Mouse (Mus musculus): ENCODE data around the gene Tpmt. TPM values are rescaled to one million over a fixed set of nuclear protein-coding genes. Genes with fewer than 3 reads are reported as not detected.

Tpmt gene
- polyA plus RNA-seq, 1 experiment: 23.9 TPM

- H3K4me1 ChIP-seq (ENCODE audit: control insufficient read depth, insufficient read depth, low read length): no peaks in the 10 kb centered on the region
- H3K4me3 ChIP-seq (ENCODE audit: insufficient read depth, low read length): peak overlapping the region; percentile 81
- no peak overlapping the region for H3K27ac ChIP-seq (ENCODE audit: insufficient read depth, low read length)
- TF ChIP-seq CTCF (IDR thresholded peaks at IDR 0.05; ENCODE audit: borderline replicate concordance, insufficient read depth, low read length) (no peak), POLR2A (IDR thresholded peaks at IDR 0.05; ENCODE audit: low read depth, low read length) (no peak)
Observed at GRCm38 (mm10) chr13:47043833-47044616, 512 bp downstream of the Tpmt start.

DNA sequence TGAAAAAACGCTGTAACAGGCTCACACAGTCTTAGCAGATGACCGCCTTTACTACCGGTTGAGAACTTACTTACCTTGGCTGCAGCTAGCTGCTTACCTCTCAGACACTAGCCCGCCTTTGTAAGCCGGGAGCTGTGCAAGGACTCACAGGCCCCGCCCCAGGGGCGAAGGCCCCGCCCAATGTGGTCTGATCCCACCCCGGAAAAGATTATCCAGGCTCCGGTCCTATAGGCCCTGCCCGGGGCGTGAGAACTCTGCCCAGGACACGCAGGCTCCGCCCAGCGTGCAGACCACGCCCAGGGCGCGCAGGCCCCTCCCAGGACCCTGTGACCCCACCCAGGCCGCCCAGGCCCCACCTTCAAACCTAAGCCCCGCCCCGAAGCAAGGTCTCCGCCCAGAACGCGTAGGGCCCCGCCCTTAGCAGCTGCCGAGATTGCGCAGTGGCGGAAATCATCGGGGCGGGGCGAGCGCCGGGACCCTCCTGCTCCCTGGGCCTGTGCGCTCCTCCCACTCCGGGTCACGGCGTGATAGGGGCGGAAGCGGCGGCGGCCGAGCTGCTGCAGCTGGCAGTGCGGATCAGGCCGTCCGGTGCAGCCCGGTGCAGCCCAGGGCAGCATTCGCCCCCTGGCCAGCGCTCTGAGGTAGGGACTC is 1.4 kb downstream of the Tpmt start, which contains the start of gene Kdm1b:
Gene Kdm1b (plus strand): TSS at position 470 of the 651 bp plus-strand sequence.
- Histone ChIP-seq H3K4me3 (ENCODE audit: insufficient read depth, low read length) (peak within 1 kb of the TSS; percentile 81), H3K27ac (ENCODE audit: insufficient read depth, low read length) (no peak within 1 kb of the TSS), H3K4me1 (ENCODE audit: control insufficient read depth, insufficient read depth, low read length) (no peaks in the 10 kb centered on the region)
- TF ChIP-seq CTCF (IDR thresholded peaks at IDR 0.05; ENCODE audit: borderline replicate concordance, insufficient read depth, low read length) (no peak), POLR2A (IDR thresholded peaks at IDR 0.05; ENCODE audit: low read depth, low read length) (peak; percentile 94)

- H3K27ac ChIP-seq (ENCODE audit: insufficient read depth, low read length): no peak overlapping the region
Observed at GRCm38 (mm10) chr13:47042024-47042633, 2.4 kb downstream of the Tpmt start.

GRCm38 (mm10) chr13:47040061-47040460 is 4.5 kb downstream of the Tpmt start:
- no peak overlapping the region for H3K27ac ChIP-seq (ENCODE audit: insufficient read depth, low read length)
- TF ChIP-seq POLR2A (IDR thresholded peaks at IDR 0.05; ENCODE audit: low read depth, low read length) (no peak), CTCF (IDR thresholded peaks at IDR 0.05; ENCODE audit: borderline replicate concordance, insufficient read depth, low read length) (no peak)
- no peaks in the 10 kb centered on the region for H3K4me1 ChIP-seq (ENCODE audit: control insufficient read depth, insufficient read depth, low read length)

More at GRCm38 (mm10) chr13:47042024-47042633, 2.4 kb downstream of the Tpmt start:
- H3K4me3 ChIP-seq (ENCODE audit: insufficient read depth, low read length): peak overlapping the region; percentile 71; the same call in 1 of the 2 replicates
- TF ChIP-seq CTCF (IDR thresholded peaks at IDR 0.05; ENCODE audit: borderline replicate concordance, insufficient read depth, low read length) (no peak), POLR2A (IDR thresholded peaks at IDR 0.05; ENCODE audit: low read depth, low read length) (no peak)
- no peaks in the 10 kb centered on the region for H3K4me1 ChIP-seq (ENCODE audit: control insufficient read depth, insufficient read depth, low read length)

DNA sequence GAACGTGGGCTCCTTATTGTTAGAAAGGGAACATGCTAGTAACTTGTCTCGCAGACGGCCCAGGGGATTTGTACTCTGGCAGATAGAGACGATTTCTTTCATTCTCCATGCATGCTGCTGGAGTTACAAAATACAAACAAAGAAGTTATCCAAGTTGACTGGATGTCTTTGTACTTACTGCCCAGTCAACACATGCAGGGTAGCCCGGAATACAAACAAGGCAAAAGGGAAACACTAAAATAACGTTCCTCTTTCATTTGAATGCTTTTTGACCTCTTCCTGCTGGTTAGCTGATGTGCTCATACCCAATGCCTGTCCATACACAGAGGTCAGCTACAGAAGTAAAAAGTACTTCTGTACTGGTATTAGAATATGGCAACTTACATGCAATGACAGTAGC is 6.6 kb downstream of the Tpmt start:
- TF ChIP-seq CTCF (IDR thresholded peaks at IDR 0.05; ENCODE audit: borderline replicate concordance, insufficient read depth, low read length) (no peak), POLR2A (IDR thresholded peaks at IDR 0.05; ENCODE audit: low read depth, low read length) (no peak)
- Histone ChIP-seq H3K4me3 (ENCODE audit: insufficient read depth, low read length) (no peak overlapping the region), H3K27ac (ENCODE audit: insufficient read depth, low read length) (no peak overlapping the region), H3K4me1 (ENCODE audit: control insufficient read depth, insufficient read depth, low read length) (peaks cover 2% of the 10 kb centered on the region; the same call in 1 of the 2 replicates)

More at GRCm38 (mm10) chr13:47040061-47040460, 4.5 kb downstream of the Tpmt start:
- H3K4me3 ChIP-seq (ENCODE audit: insufficient read depth, low read length): no peak overlapping the region

- peaks cover 5% of the 10 kb centered on the region; the same call in 1 of the 2 replicates for H3K4me1 ChIP-seq (ENCODE audit: control insufficient read depth, insufficient read depth, low read length)
- no peak for TF ChIP-seq CTCF (IDR thresholded peaks at IDR 0.05; ENCODE audit: borderline replicate concordance, insufficient read depth, low read length)
- no peak for TF ChIP-seq POLR2A (IDR thresholded peaks at IDR 0.05; ENCODE audit: low read depth, low read length)
- no peak overlapping the region for H3K27ac ChIP-seq (ENCODE audit: insufficient read depth, low read length)
- no peak overlapping the region for H3K4me3 ChIP-seq (ENCODE audit: insufficient read depth, low read length)
Observed at GRCm38 (mm10) chr13:47033602-47034001, 10.9 kb downstream of the Tpmt start.

- H3K4me1 ChIP-seq (ENCODE audit: control insufficient read depth, insufficient read depth, low read length): peaks cover 5% of the 10 kb centered on the region; the same call in 1 of the 2 replicates
- TF ChIP-seq POLR2A (IDR thresholded peaks at IDR 0.05; ENCODE audit: low read depth, low read length) (no peak), CTCF (IDR thresholded peaks at IDR 0.05; ENCODE audit: borderline replicate concordance, insufficient read depth, low read length) (no peak)
- no peak overlapping the region for H3K4me3 ChIP-seq (ENCODE audit: insufficient read depth, low read length)
- H3K27ac ChIP-seq (ENCODE audit: insufficient read depth, low read length): no peak overlapping the region
Observed at GRCm38 (mm10) chr13:47030376-47031107, 14.0 kb downstream of the Tpmt start.

- Histone ChIP-seq H3K27ac (ENCODE audit: insufficient read depth, low read length) (no peak overlapping the region), H3K4me1 (ENCODE audit: control insufficient read depth, insufficient read depth, low read length) (no peaks in the 10 kb centered on the region), H3K4me3 (ENCODE audit: insufficient read depth, low read length) (no peak overlapping the region)
- TF ChIP-seq CTCF (IDR thresholded peaks at IDR 0.05; ENCODE audit: borderline replicate concordance, insufficient read depth, low read length): no peak
- TF ChIP-seq POLR2A (IDR thresholded peaks at IDR 0.05; ENCODE audit: low read depth, low read length): no peak
Observed at GRCm38 (mm10) chr13:47020798-47021197, 23.7 kb downstream of the Tpmt start.

DNA sequence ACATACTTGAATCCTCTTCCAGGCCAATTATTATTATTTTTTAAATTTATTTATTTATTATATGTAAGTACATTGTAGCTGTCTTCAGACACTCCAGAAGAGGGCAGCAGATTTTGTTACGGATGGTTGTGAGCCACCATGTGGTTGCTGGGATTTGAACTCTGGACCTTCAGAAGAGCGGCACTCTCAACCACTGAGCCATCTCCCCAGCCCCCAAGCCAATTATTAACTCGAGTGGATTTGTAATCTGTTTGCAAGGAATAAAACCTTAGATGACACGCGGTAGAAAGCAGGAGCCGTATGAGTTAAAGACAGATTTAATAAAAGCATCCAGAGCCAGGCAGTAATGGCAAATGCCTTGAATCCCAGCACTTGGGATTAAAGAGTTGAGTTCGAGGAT is 24.8 kb downstream of the Tpmt start:
- Histone ChIP-seq H3K4me3 (ENCODE audit: insufficient read depth, low read length) (no peak overlapping the region), H3K27ac (ENCODE audit: insufficient read depth, low read length) (no peak overlapping the region), H3K4me1 (ENCODE audit: control insufficient read depth, insufficient read depth, low read length) (no peaks in the 10 kb centered on the region)
- TF ChIP-seq POLR2A (IDR thresholded peaks at IDR 0.05; ENCODE audit: low read depth, low read length) (no peak), CTCF (IDR thresholded peaks at IDR 0.05; ENCODE audit: borderline replicate concordance, insufficient read depth, low read length) (no peak)
